Mouse (Mus musculus): ENCODE data around the gene Vwf.

Gene Vwf

DNA sequence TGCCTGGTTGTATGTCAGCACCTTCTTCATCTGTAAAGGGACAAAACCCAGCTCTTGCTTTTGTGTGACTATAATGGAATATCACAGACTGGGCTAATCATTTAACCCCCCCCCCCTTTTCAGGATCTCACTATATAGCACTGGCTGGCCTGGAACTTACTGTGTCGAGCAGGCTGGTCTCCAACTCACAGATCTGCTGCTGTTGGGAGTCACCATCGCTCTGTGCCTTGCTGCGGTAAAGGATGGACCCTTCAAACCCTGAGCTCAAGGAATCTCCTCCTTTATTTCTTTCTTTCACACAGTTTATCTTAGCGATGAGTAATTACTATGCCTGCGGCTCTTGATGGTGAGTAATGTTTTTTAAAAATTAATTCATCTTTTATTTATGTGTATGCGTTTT is at the start of gene Vwf:
Vwf (plus strand) TSS at position 301 of the 400 bp plus-strand sequence.
- DNase-seq (ENCODE audit: low read depth, low spot score), result no peak

DNA sequence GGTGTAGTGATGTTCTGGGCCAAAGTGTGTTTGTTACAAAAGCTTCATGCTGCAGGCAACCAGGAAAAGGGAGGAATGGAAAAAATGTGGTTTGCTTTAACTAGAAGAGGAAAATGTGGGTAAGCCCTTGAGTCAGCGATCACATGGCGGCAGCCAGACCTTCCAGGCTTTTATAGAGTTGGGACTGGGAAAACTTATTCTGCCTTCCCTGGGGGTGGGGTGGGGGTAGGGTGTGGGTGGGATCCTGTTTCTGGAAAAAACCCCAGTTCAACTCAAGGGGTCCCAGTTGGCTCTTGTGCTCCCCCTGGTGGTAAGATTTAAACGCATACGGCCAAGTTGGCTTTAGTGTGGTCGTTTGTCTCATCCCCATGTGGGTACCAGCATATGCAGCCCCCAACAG is 48.5 kb upstream of the Vwf start:
- DNase-seq (ENCODE audit: low read depth, low spot score), result peak; percentile 72

DNA sequence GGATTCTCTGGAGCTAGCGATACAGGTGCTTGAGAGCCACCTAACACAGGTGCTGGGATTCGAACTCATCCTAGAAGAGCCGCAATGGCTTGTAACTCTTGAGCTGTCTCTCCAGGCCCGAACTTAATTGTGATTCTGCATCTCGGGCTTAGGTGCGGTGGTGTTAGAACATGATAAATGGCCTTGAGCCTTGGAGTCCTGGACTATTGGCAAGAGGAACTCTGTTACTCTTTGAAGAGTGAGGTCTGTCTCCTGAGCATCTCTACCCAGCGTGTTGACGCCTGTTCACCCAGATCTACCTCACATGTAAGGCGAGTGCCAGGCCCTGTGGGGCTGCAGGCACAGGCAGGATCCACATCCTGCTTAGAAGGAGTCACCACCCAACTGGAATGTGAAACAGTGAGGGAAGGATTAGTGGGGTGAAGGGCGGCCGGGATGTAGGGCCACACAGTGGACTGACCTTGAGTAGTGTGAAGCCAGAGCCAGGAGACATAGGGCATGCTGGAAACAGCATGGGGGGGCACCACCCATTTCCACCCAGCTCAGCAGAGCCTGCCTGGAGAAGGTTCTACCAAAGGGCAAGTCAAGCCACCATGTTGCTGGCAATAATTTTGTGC is 43.3 kb upstream of the Vwf start:
- no peak for DNase-seq (ENCODE audit: low read depth, low spot score)

DNA sequence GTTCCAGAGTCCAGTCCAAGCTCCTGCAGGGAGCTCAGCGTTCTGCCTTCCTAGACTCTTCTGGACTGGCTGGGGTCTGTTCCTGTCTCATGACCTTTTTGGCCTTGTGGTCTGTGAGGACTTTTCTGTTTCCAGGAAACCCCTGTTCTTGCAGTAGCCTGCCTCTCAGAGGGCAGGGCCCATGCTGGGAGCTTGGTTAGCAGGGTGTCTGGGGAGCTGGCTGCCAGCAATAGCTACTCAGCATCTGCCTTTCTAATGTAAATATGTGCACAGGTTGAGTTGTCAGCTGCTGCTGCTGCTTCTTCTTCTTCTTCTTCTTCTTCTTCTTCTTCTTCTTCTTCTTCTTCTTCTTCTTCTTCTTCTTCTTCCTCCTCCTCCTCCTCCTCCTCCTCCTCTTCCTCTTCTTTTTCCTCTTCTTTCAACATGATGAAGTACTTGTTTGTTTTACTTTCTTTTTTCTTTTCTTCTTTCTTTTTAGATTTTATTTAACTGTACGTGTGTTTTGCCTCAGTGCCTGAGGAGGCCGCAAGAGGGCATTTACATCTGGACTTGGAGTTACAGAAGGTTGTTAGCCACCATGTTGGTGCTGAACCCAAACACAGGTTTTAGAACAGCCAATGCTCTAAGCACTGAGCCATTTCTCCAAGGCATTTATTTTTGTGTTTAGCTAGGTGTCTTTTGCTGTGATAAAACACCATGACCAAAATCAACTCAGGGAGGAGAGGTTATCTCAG is 41.8 kb upstream of the Vwf start:
- no peak for DNase-seq (ENCODE audit: low read depth, low spot score)

DNA sequence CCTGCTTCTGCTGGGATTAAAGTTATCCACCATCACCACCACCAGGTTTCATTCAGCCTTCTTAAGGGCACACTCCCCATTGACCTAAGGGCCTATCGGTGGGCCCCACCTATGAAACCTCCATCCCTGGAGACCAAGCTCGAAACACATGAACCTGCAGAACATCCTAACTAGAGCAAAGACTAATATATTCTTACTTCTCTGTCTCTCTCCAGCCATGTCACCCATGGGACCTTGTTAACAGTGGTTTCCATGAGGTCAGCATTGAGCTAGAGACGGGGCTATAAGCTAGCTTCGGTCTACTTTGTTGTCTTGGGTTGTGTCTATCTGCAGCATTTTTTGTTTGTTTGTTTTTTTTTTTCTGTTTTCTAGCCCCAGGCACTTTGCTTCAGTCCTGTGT is 40.1 kb upstream of the Vwf start:
- no peak for DNase-seq (ENCODE audit: low read depth, low spot score)

DNA sequence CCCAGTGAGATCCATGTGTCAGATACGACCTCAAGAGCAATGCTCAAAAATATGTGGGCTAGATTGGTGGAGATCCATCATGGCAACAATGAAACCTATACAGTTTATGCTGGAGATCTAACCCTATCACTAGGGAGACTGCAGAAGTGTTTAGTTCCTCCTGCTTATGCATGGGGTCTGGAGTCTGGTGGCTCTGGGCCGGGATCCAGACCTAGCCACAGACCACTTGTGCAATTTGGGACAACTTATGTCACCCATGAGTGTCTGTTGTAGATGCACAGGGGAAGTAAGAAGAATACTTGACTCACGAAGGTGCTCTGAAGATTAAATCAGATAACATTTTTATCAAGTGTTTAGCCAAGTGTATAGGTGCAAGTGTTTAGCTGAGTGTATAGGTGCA is 36.8 kb upstream of the Vwf start:
- DNase-seq (ENCODE audit: low read depth, low spot score), result no peak

DNA sequence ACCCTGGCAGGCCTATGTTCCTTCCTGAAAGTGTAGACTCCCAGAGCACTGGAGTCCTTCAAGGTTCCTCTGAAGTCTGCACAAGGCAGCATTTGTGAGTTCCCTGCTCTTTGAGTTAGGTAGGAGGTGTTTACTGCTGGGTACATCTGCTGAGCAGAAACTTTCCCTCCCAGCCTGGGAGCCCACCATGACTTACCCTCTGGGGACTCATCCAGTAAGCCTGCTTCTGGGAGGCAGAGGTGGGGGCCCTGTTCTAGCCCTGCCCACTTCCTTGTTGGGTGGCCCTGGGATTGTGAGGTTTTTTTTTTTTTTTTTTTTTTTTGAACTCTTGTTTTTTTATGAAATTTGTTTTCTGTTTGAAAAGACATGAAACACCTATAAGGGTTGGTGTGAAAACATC is 35.9 kb upstream of the Vwf start:
- DNase-seq (ENCODE audit: low read depth, low spot score), result no peak

DNA sequence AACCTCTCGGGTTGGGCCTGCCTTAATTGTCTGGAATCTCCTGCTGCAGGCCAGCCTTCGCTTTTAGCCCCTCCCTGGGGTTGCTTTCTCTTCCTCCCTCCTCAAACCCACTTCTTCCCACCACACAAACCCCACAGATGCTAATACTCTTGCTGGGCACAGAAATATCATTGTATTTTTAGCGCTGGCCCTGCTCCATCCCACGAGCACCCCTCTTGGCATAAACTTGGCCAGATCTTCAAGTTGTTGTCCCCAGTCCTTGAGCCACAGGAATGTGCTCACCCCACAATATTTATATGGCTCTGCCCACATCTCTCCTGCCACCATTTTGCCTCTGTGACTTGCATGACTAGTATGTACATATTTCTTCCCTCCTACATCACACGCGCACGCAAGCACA is 35.4 kb upstream of the Vwf start:
- DNase-seq (ENCODE audit: low read depth, low spot score), result no peak

DNA sequence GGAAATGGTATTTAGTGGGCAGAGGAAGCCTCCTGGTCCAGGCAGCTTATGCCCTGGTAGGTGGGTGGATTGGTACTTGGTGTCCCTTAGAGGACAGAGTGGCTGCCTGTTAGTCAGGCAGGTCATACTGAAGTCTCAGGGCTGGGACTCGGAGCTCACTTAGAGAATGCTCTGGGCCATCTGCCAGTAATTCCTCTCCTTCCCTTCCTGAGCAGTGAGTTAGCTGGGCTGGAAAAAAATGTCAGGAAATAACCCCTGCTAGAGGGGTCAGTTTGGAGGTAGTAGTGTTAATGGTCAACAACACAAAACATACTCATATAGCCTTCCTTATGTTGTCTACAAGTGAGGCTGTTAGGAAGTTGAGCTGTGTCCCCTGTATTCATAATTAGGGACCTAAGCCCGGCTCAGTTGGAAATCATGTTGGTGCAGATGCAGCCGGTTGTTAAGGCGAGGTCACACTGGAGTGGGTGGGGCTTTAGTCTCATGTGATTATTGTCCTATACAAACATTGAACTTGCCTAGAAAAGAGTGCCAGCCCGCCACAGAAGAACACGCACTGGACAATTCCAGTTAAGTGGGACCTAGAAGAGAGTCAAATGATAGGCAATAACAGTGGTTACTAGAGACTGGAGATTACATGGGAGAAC is 33.5 kb upstream of the Vwf start:
- no peak for DNase-seq (ENCODE audit: low read depth, low spot score)

DNA sequence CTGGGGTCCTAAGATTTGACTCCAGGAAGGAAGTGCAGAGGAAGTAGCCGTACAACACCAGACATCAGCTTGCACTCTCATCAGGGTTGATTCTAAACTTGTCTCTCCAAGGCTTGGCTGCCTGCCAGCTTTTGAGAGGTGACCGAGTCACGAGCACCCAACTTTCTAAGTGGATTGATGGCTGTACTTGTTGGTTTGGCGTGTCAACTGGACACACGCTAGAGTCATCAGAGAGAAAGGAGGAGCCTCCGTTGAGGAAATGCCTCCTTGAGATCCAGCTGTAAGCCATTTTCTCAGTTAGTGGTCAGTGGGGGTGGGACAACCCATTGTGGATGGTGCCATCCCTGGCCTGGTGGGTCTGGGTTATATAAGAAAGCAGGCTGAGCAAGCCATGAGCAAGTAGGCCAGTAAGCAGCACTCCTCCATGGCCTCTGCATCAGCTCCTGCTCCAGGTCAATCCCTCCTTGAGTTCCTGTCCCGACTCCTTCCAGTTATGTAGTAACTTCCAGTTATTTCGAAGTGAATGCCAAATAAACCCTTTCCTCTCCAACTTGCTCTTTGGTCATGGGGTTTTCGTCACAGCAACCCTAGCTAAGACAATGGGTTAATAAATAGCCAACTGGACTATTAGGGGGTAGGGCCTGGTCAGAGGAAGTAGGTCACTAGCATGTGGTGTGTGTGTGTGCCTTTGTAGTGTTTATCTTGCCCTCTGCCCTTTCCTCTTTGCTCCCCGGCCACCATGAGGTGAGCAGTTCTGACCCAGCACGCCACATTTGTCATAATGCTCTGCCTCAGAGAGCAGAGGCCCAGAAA is 30.9 kb upstream of the Vwf start:
- DNase-seq (ENCODE audit: low read depth, low spot score), result no peak

DNA sequence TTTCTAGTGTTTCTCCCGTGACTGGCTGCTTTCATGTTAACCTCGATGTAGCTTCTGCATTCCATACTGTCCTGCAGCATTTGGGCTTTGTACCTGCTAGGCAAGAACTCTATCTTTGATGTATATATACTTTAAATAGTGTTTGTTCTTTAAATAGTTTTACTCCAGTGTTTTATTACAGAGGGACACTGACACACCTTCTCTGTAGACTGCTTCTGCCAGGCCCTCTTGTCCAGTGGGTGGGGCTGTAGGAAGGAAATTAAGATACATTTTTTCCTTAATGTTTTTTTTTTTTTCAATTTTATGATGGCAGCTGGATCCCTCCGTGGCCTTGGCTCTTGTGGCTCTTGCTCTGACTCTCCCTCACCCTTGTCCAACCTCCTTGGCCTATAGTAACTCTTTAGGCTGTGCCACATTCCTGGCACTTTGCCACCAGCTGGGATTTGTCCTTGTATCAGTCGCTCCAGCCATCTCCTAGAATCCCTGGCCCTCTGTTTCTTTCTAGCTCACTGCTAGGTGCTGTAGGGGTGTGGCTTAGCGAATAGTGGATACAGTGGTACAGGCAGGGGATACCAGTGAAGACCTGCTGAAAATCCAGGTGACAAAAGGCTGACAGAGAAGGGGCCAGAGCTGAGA is 24.9 kb upstream of the Vwf start:
- DNase-seq (ENCODE audit: low read depth, low spot score), result no peak

DNA sequence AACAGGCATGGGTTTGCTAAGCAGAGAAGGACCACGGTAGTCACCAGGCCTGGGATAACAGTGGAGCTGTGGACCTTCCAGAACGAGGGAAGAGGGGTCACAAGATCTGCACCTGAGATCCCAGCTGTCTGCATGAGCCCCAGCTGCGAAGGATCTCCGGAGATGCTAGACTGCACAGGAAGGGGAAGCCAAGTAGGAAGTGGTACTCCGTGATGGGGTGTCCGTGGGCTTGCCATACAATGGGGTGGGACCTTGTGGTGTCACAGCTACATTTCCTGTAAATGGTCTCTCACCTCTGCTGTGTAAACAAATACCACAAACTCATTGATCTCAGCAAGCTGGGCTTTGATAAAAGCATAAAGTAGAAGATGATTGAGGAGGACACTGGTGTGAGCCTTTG is 22.5 kb upstream of the Vwf start:
- no peak for DNase-seq (ENCODE audit: low read depth, low spot score)

DNA sequence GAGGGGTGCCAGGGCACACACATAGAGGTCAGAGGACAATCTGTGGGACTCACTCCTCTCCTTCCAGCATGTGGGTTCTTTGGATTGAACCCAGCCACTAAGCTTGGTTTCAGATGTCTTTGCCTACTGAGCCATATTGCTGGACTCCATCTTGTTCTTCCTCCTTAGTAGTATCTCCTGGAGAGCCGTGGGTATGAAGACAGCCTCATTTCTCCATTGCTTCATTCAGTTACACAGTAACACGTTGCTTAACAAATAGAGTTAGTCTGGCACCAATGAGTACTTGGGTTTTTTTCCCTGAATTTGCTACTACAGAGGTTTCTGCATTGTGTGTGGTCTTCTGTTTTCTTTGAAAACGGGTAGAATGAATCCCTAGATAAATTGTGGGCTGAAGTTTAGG is 20.5 kb upstream of the Vwf start:
- no peak for DNase-seq (ENCODE audit: low read depth, low spot score)

DNA sequence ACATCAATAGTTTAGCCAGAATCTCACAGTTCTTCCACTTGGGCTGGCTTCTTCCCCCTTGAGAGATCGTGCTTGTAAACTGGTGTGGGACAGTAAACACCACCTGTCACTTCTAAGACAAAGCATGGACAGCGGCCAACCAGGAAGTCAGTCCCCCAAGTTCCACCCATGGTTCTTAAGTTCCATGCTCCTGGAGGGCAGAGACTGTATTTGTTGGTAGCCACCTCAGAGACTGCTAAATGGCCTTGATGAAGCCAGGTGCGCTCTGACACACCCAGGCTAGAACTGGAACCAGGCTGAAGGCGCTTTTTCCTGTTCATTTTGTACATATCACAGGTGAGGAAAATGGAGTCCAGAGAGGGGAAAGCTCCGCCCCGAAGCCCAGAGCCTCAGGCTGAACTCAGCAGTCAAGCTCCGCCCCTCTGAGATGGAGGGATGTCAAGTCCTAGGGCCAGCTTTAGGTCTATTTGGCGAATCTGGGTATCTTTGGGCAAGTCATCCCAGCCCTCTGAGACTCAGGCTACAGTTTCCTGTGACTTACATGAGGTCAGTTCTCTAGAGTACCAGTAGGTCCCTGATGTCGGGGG is 17.9 kb upstream of the Vwf start:
- DNase-seq (ENCODE audit: low read depth, low spot score), result no peak

DNA sequence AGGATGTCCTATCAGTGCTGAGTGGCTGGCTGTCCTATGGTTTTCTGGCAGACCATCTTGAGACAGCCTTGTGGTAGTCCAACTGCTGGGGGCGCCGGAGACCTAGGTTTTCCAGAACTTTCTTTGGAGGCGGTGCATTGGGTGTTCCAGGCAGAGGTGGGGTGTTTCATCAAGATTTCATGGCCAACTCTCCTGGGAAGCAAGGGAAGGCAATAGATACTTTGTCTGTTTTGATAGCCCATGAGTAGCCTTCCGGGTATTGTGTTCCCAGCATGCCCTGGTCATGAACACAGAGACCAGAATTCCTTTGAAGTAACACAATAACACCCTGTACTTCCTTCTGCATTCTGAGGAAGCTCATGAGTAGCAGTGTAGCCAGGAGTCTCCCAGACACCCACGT is 17.1 kb upstream of the Vwf start:
- no peak for DNase-seq (ENCODE audit: low read depth, low spot score)

DNA sequence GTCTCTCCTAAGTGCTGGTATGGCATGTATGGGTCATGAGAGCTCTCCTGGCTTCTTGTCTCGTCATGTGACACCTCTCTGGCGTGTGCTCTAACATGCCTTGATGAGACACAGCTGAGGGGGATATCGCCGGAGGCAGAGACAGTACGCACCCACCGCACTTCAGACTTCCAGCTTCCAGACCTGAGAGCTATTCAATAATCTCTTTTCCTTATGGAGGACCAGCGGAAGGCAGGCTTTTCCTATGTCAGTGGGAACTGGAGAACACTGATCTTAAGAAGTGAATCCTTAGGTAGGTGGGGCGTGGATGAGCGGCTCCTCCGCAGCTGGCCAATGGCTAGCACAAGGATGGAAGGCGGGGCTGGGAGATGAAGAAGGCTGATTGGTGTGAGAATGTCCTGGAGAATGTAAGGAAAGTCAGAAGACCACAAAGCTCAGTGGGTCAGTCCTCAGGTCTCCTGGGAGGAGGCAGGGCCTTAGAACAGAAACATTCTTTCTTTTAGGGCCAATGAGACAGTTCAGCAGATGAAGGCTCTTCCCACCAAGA is 13.4 kb upstream of the Vwf start:
- no peak for DNase-seq (ENCODE audit: low read depth, low spot score)

DNA sequence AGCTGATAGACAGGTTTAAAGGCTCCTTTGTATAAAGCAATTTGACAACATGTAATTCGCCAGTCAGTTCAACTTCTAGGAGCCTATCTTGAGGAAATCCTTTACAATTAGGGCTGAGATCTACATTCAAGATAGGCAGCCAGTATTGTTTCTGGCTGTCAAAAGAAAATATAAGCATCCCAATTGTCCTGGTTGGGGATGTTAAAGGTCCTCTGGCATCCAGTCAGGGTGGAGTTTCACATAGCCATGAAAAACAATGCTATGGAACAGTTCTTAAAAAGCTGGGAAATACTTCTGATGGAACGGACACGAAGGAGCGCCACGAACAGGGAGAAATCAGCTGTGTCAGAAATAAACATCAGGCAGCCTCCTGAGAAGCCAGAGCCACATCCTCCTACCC is 11.6 kb upstream of the Vwf start:
- no peak for DNase-seq (ENCODE audit: low read depth, low spot score)

DNA sequence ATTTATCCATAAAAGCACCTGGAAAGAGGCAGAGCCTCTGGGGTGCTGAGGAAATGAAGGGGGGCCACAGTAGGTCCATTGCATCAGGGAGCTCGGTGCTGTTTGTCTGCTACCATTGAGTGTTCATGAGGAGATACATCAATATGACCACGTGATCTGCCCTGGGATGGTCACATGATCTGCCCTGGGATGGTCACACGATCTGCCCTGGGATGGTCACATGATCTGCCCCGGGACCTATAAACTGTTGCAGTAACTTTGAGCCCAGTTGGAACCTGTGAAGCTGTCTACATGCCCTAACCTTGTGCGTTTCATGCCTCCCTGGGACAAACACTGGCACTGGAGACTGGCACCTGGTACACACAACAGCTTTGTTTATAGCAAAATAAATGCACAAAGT is 8.1 kb upstream of the Vwf start:
- no peak for DNase-seq (ENCODE audit: low read depth, low spot score)

DNA sequence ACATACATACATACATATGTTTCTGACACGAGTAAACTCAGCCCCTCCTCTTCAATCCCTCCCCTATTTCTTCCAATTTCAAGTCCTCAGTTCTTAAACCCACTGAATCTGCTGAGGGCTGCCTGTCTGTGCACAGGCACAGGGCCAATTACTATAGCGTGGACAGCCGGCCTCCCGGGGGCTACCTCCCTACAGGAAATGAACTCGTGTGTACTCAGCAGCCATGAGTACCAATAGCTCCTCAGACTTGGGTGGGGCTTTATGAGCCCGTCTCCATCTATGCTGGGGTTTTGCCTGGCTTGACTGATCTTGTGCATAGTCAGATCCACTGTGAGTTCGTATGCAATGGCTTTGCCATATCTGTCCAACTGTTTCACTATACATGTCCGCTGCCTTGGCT is 7.2 kb upstream of the Vwf start:
- no peak for DNase-seq (ENCODE audit: low read depth, low spot score)

DNA sequence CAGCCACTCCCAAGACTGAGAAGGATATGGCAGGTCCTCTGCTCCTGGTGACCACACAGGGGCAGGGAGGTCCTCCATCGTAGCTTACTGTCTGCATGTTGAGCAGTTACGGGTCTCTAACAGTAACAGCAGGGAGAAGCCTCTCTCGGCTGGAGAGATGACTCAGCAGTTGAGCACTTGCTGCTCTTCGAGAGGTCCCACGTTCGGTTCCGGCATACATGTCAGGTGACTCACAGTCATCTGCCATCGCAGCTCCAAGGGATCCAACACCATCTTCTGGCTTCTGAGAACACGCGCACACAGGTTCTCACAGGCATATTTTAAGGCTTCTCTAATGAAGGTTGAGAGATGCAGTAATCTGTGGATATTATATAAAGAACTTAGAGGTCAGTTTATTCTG is 6.4 kb upstream of the Vwf start:
- no peak for DNase-seq (ENCODE audit: low read depth, low spot score)

DNA sequence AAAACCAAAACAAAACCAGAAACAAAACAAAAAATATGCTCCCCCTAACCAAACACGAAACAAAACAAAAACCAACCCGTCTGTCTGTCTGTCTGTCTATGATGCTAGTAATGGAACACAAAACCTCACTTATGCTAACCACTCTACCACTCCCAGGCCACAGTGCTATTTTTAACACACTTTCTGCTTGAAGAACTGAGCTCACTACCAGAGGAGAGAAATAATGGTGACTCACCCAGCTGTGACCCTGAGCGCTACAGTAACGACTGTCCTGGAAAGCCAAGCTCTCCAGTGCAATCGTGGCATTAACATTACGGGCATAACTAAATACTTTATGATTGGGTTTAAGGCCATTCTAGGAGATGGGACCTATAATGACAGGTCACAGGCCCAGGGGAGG is 5.7 kb upstream of the Vwf start:
- DNase-seq (ENCODE audit: low read depth, low spot score), result no peak

All from CD4-positive, CD25-positive, alpha-beta regulatory T cell, adult 2 months (primary cell).